Mouse (Mus musculus) heart, embryonic 15.5 days (tissue): ENCODE measurements at regions not wholly inside any gene's neighbourhood (a gene's known extent, or its start where the extent isn't known, plus 50 kb on each side); places are given as distances from the start of the nearest gene placed in this dataset.

Experiments
- ATAC-seq: fragments of 200-750 bp; cut with Nextera tagmentation; replicated peaks from 2 replicates; pipeline ENCODE4 v1.8.0; 2017; ENCODE audit warnings: low read depth, moderate TSS enrichment; ENCODE audit not compliant: insufficient number of reproducible peaks, insufficient read depth, low FRiP score
- H3K27ac ChIP-seq: fragments of 300-500 bp; sonication (generic); 2 replicates; pipeline ENCODE4 v1.5.1; 2015; ENCODE audit warnings: mild to moderate bottlenecking, inconsistent platforms
- H3K27me3 ChIP-seq: fragments of 300-500 bp; sonication (generic); 2 replicates; pipeline ENCODE4 v1.6.1; 2015; ENCODE audit warnings: inconsistent platforms
- H3K36me3 ChIP-seq: fragments of 300-500 bp; sonication (generic); 2 replicates; pipeline ENCODE4 v1.6.1; 2015; ENCODE audit warnings: mild to moderate bottlenecking, inconsistent platforms
- H3K4me1 ChIP-seq: fragments of 300-500 bp; sonication (generic); replicated peaks from 2 replicates; pipeline ENCODE4 v1.6.1; 2015; ENCODE audit warnings: inconsistent platforms
- H3K4me2 ChIP-seq: fragments of 300-500 bp; sonication (generic); 2 replicates; pipeline ENCODE4 v1.6.1; 2015; ENCODE audit warnings: inconsistent platforms, mild to moderate bottlenecking, moderate library complexity
- H3K4me3 ChIP-seq: fragments of 300-500 bp; sonication (generic); 2 replicates; pipeline ENCODE4 v1.5.1; 2015; ENCODE audit warnings: mild to moderate bottlenecking, inconsistent platforms
- H3K9ac ChIP-seq: fragments of 300-500 bp; sonication (generic); 2 replicates; pipeline ENCODE4 v1.6.1; 2015; ENCODE audit warnings: mild to moderate bottlenecking, inconsistent platforms
- H3K9me3 ChIP-seq: fragments of 300-500 bp; sonication (generic); replicated peaks from 2 replicates; pipeline ENCODE4 v1.6.1; 2016; ENCODE audit warnings: inconsistent platforms
- WGBS: fragments of 180-500 bp; shearing (Covaris S2); methylation state at CpG from one replicate; pipeline ENCODE4 v1.1.7; 2015; ENCODE audit warnings: mixed read lengths; 5-methylcytosine and 5-hydroxymethylcytosine counted together

DNA sequence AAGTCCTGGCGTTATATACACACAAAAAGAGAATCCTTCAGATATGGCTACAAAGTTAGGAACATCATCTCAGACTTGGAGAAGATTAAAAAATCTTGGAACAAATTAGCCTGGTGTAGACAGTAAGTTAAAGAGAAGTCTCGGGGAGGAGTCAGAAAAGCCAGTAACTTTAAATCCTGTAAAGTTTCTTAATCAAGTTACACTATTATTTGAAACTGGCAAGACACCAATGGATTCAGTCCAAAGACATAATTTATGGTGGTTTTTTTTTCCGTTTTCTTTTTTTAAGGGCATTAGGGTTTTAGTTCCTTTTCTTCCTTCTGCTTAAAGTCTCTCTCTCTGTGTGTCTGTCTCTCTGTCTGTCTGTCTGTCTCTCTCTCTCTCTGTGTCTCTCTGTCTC, 144.6 kb upstream of the Zfp703 start:
- no peak overlapping the region for H3K4me3 ChIP-seq
- peaks cover 21% of the 10 kb centered on the region for H3K4me1 ChIP-seq
- no peaks in the 10 kb centered on the region for H3K9me3 ChIP-seq
- no peak overlapping the region for H3K27ac ChIP-seq
- no peak for ATAC-seq
- WGBS, result 62% methylated on average over 3 of the region's 3 CpGs
- no peak overlapping the region for H3K4me2 ChIP-seq
- H3K9ac ChIP-seq, result no peak overlapping the region
- no peaks in the 10 kb centered on the region for H3K36me3 ChIP-seq
- no peaks in the 10 kb centered on the region for H3K27me3 ChIP-seq

DNA sequence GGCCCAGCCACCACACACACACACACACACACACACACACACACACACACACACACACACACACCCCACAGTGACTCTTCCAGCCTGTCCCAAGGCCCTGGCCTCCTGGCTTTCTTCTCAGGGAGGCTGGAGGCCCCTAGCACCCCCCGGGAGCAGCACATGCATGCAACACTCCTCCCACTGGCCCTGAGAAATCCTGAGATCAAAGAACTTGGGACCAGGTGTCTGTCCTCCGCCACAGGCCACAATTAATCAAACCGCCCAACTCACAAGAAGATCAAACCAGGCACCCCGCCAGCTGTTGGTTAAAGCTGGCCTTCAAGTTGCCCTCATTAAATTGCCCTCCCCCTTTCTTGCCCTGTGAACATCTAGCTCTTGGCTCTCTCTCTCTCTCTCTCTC, 143.8 kb upstream of the Zfp703 start:
- no peak overlapping the region for H3K4me3 ChIP-seq
- H3K4me2 ChIP-seq, result no peak overlapping the region
- no peak overlapping the region for H3K9ac ChIP-seq
- no peaks in the 10 kb centered on the region for H3K9me3 ChIP-seq
- no peaks in the 10 kb centered on the region for H3K27me3 ChIP-seq
- WGBS, result 50% methylated on average over 4 of the region's 4 CpGs
- H3K36me3 ChIP-seq, result no peaks in the 10 kb centered on the region
- H3K4me1 ChIP-seq, result peaks cover 14% of the 10 kb centered on the region
- no peak overlapping the region for H3K27ac ChIP-seq
- ATAC-seq, result no peak

DNA sequence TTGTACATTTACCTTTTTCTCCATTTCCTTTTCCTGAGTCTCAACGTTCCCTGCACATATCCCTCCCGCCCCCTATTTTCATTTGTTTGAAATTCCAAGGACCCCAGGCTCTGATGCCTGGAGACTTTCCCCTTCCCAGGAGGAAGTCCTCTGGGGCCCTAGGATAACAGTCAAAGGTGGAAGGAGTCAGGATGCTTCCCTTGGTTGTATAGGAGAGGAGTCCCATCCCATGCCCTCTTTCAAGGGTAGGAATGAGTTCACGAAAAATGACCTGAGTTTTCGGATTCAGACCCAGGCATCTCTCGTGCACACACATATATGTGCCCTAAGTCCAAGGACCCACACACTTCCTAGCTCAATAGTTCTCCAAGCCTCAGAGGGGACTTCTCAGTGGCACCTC, 143.3 kb upstream of the Zfp703 start:
- H3K4me3 ChIP-seq, result no peak overlapping the region
- no peak overlapping the region for H3K4me2 ChIP-seq
- peaks cover 13% of the 10 kb centered on the region; the same call in 1 of the 2 replicates for H3K4me1 ChIP-seq
- no peak for ATAC-seq
- WGBS, result 72% methylated on average over 5 of the region's 5 CpGs
- no peak overlapping the region for H3K27ac ChIP-seq
- H3K27me3 ChIP-seq, result no peaks in the 10 kb centered on the region
- H3K9ac ChIP-seq, result no peak overlapping the region
- H3K36me3 ChIP-seq, result no peaks in the 10 kb centered on the region
- H3K9me3 ChIP-seq, result no peaks in the 10 kb centered on the region

DNA sequence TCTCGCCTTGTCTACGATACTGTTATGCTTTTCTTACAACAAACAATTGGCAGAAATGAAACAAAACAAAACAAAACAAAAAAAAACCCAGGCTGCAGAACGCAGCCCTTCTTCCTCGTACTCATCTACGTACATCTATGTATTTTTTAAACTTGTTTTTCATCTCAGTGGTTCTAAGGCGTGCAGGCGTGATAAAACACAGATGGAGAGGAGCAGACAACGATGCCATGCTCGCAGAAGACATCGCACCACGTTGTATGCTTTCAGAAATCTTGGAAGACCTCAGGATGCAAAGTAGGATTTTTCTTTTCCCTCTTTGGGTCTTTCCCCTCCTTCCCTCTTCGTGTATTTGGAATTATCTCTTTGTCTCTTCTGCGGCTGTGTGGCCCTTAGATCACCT, 142.5 kb upstream of the Zfp703 start:
- Histone ChIP-seq H3K4me1 (peaks cover 13% of the 10 kb centered on the region; the same call in 1 of the 2 replicates), H3K4me3 (no peak overlapping the region), H3K27ac (no peak overlapping the region), H3K9me3 (no peaks in the 10 kb centered on the region), H3K4me2 (no peak overlapping the region), H3K36me3 (no peaks in the 10 kb centered on the region), H3K9ac (no peak overlapping the region), H3K27me3 (no peaks in the 10 kb centered on the region)
- no peak for ATAC-seq
- WGBS, result 80% methylated on average over 13 of the region's 13 CpGs

DNA sequence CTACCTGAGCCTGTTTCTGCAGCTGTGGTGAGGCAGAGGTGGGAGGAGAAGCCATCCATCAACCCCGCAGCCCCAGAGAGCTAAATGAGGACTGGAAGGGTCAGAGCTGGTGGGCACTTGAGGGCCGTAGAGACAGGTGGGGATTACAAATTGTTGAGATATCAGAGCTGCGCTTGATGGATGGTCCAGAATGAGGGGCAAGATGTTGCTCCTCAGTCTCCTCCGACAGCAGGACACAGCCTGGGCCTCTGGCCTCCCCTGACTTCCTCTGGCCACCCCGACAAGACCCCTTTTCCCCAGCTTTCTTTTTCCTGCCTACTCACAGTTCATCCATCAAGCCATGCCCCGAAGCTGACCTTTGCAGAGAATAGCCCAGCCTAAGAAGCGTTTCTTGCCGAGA, 142.0 kb upstream of the Zfp703 start:
- WGBS, result 51% methylated on average over 8 of the region's 8 CpGs
- Histone ChIP-seq H3K27me3 (no peaks in the 10 kb centered on the region), H3K36me3 (no peaks in the 10 kb centered on the region), H3K9ac (no peak overlapping the region), H3K4me3 (no peak overlapping the region), H3K9me3 (no peaks in the 10 kb centered on the region), H3K4me2 (no peak overlapping the region), H3K4me1 (peaks cover 13% of the 10 kb centered on the region; the same call in 1 of the 2 replicates), H3K27ac (no peak overlapping the region)
- no peak for ATAC-seq

DNA sequence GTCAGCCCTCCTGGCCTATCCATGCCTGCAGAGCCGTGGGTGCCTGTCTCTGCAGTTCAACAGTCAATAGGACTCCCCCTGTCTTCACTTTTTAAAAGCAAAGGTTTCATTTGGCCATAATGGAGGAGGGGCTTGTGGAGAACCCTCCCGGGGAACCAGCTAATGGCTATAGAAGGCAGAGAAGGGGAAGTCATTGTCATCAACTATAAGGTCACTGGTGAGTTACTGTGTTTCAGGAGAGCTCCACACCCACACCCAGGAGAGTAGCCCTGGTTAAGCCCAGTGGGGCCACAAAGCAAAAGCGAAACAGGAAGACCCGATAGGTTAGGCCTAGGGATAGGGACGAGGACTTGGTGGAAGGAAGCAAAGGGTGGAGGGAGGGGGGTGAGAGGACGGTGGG, 141.5 kb upstream of the Zfp703 start:
- no peak overlapping the region for H3K27ac ChIP-seq
- no peak for ATAC-seq
- H3K9me3 ChIP-seq, result no peaks in the 10 kb centered on the region
- H3K27me3 ChIP-seq, result no peaks in the 10 kb centered on the region
- 61% methylated on average over 6 of the region's 6 CpGs for WGBS
- no peak overlapping the region for H3K4me3 ChIP-seq
- H3K9ac ChIP-seq, result no peak overlapping the region
- no peaks in the 10 kb centered on the region for H3K36me3 ChIP-seq
- peaks cover 13% of the 10 kb centered on the region; the same call in 1 of the 2 replicates for H3K4me1 ChIP-seq
- H3K4me2 ChIP-seq, result no peak overlapping the region

DNA sequence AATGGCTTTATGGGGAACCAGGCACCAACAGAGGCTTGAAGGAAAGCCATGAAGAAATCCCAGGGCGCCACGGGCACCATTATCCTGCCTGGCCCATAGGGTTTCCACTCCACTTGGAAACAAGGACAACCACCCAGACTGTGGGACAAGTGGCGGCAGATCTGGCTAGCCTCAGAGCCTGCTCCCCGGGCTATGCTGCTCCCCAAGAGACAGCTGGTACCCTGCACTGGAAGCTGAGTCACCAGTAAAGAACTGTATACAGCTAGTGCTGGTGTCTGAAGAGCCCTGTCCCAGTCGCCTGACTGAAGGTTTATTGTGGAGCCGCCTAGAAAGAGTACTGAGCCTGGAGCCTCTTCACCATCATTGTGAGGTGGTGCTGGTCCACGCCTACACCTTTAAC, 140.6 kb upstream of the Zfp703 start:
- peaks cover 9% of the 10 kb centered on the region; the same call in 1 of the 2 replicates for H3K4me1 ChIP-seq
- H3K9me3 ChIP-seq, result no peaks in the 10 kb centered on the region
- H3K9ac ChIP-seq, result no peak overlapping the region
- H3K27me3 ChIP-seq, result no peaks in the 10 kb centered on the region
- H3K4me3 ChIP-seq, result no peak overlapping the region
- H3K4me2 ChIP-seq, result no peak overlapping the region
- no peak for ATAC-seq
- no peaks in the 10 kb centered on the region for H3K36me3 ChIP-seq
- no peak overlapping the region for H3K27ac ChIP-seq
- 88% methylated on average over 7 of the region's 7 CpGs for WGBS

DNA sequence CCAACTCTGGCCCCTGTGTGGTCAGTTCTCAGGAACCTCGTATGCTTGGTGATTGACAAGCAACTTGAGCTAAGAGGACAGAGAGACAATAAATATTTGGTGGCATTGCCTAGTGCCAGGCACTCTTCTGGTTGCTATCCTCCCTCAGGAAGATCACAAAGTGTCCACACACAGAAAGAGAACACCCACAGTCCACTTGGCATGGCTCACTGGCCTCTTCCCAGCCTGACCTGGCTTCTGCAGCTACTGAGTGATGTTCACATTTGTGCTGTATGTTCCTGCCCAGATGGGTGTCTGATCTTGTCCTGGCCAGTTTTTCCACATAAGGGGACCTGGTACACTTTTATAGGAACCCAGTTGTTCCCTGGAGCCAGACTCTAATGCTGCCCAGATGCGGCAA, 136.8 kb upstream of the Zfp703 start:
- H3K4me1 ChIP-seq, result 0 out of 2 replicates have a peak, but pooled peaks cover 2% of the 10 kb centered on the region
- H3K9me3 ChIP-seq, result no peaks in the 10 kb centered on the region
- ATAC-seq, result no peak
- WGBS, result 68% methylated on average over 2 of the region's 2 CpGs
- H3K27ac ChIP-seq, result no peak overlapping the region
- no peaks in the 10 kb centered on the region for H3K36me3 ChIP-seq
- no peak overlapping the region for H3K4me3 ChIP-seq
- no peak overlapping the region for H3K9ac ChIP-seq
- no peak overlapping the region for H3K4me2 ChIP-seq
- H3K27me3 ChIP-seq, result no peaks in the 10 kb centered on the region

DNA sequence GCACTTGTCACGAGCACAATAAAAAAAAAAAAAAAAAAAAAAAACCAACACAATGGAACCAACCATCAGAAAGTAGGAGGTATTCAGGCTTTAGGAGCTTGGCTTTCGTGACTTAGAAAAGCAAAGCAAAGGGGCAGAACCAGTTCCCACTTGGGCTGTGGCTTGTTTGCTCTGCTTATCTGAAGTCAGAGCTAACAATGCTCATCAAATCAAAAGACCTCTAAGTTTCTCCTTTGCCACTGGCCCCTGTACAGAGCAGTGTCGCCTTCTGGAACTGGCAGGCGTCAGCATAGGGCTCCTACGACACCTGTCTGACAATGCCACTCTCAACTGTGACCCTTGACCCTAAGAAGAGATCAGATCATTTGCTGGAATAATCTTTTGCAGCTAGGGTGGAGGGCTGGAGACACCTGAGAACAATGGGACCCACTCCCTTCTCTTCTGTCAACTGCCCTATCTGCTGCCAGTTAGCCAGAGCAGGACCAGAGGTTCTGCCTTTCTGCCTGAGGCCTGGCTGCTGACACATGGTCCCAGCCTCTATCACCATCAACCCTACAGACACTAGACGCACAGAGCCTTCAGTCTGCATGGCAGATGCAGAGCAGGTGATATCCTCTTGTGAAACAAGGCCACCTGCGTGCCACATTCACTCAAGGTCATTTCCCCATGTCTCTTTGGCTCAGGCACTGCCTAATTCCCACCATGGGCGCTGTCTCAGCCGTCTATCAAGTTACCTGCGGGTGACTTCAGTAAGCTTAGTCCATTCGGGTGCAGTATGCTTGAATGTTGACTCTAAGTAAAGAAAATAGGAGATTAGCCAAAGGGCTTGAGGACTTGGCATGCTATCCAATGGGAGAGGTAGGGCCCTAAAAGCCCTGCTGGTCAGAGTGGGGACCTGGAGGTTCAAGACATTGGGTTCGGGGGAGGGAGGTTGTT, 136.1 kb upstream of the Zfp703 start:
- Histone ChIP-seq H3K4me1 (0 out of 2 replicates have a peak, but pooled peaks cover 7% of the 10 kb centered on the region), H3K4me2 (no peak overlapping the region), H3K27me3 (no peaks in the 10 kb centered on the region), H3K9ac (no peak overlapping the region), H3K36me3 (no peaks in the 10 kb centered on the region), H3K4me3 (no peak overlapping the region), H3K27ac (no peak overlapping the region), H3K9me3 (no peaks in the 10 kb centered on the region)
- 74% methylated on average over 12 of the region's 12 CpGs for WGBS
- no peak for ATAC-seq

DNA sequence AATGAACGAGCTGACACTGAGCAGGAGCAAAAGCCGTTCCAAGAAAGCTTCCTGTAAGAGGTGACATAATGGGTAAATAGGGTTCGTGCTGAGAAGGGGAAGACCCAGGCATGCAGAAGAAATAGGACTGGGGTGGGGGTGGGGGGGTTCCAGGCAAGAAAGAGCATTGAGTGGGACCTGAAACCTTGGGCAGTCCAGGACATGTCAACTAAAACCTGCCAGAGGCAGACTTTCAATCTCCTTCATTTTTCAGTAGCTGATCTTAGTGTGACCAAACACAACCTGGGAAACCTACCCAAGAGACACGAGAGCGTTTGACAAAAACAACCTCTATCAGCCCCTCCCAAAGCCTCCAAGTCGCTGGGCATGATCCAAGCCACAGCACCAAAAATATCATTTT, 133.4 kb upstream of the Zfp703 start:
- Histone ChIP-seq H3K9ac (no peak overlapping the region), H3K9me3 (no peaks in the 10 kb centered on the region), H3K36me3 (no peaks in the 10 kb centered on the region), H3K4me3 (no peak overlapping the region), H3K27ac (no peak overlapping the region), H3K27me3 (no peaks in the 10 kb centered on the region), H3K4me1 (0 out of 2 replicates have a peak, but pooled peaks cover 7% of the 10 kb centered on the region), H3K4me2 (no peak overlapping the region)
- 53% methylated on average over 6 of the region's 6 CpGs for WGBS
- ATAC-seq, result no peak

DNA sequence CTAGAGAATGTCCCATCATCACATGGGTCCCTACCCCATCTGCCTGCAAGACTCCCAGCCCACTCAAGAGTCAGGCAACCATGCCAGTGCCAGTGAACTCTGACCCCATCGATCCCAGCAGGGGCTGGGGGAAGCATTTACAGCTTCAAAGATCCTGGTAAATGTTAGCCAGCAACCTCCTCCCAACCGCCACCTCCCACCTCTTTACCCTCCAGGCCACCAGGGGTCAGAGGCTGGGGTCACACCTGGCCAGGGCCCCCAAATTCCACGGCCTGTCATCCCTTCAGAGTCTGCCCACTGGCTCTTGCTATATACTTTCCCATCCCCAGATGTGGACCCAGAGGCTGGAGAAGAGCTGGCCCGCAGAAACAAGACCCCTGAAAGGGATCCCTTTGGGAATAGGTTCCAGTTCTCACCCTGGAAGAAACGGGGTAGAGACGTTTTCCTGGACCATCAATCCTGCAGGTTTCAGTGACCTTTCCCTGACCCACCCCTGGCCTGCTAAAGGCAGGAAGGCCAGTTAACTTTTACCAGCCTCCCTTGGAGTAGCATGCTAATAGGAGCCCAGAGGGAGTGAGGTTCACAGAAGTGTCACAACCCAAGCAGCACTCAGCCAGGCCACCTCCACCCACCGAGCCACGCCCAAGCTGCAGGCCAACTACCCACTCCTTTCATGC, 132.9 kb upstream of the Zfp703 start:
- Histone ChIP-seq H3K27me3 (no peaks in the 10 kb centered on the region), H3K36me3 (no peaks in the 10 kb centered on the region), H3K9me3 (no peaks in the 10 kb centered on the region), H3K9ac (no peak overlapping the region), H3K27ac (no peak overlapping the region), H3K4me2 (no peak overlapping the region), H3K4me1 (peaks cover 10% of the 10 kb centered on the region; the same call in 1 of the 2 replicates), H3K4me3 (no peak overlapping the region)
- no peak for ATAC-seq
- 60% methylated on average over 8 of the region's 8 CpGs for WGBS
